Mouse (Mus musculus): Measurements from ENCODE around the gene Nlgn1.
"Not testable (repeated sequence)": the region's sequence is repeated elsewhere in the genome, so short reads cannot be mapped to it uniquely, and the experiment has no call there.

The Nlgn1 gene

GRCm38 (mm10) chr3:25645895-25646691 lies 686.2 kb downstream of the Nlgn1 start:
- no peak for DNase-seq (ENCODE audit: low spot score)

GRCm38 (mm10) chr3:25629198-25629597 lies 703.1 kb downstream of the Nlgn1 start:
- no peak for DNase-seq (ENCODE audit: low spot score)

- DNase-seq (ENCODE audit: low spot score) = no peak
Measured at GRCm38 (mm10) chr3:25606597-25606996, 725.7 kb downstream of the Nlgn1 start.

- DNase-seq (ENCODE audit: low spot score) = no peak
Measured at GRCm38 (mm10) chr3:25597513-25597912, 734.7 kb downstream of the Nlgn1 start.

GRCm38 (mm10) chr3:25575526-25575925 lies 756.7 kb downstream of the Nlgn1 start:
- no peak for DNase-seq (ENCODE audit: low spot score)

GRCm38 (mm10) chr3:25574840-25575239 lies 757.4 kb downstream of the Nlgn1 start:
- no peak for DNase-seq (ENCODE audit: low spot score)

- not testable (repeated sequence) for DNase-seq (ENCODE audit: low spot score)
Measured at GRCm38 (mm10) chr3:25558513-25558912, 773.7 kb downstream of the Nlgn1 start.

GRCm38 (mm10) chr3:25549097-25549496 lies 783.2 kb downstream of the Nlgn1 start:
- not testable (repeated sequence) for DNase-seq (ENCODE audit: low spot score)

GRCm38 (mm10) chr3:25524236-25524635 lies 808.0 kb downstream of the Nlgn1 start:
- DNase-seq (ENCODE audit: low spot score) = not testable (repeated sequence)

- DNase-seq (ENCODE audit: low spot score) = no peak
Measured at GRCm38 (mm10) chr3:25463051-25463450, 869.2 kb downstream of the Nlgn1 start.

GRCm38 (mm10) chr3:25456250-25456860 lies 875.9 kb downstream of the Nlgn1 start:
- no peak for DNase-seq (ENCODE audit: low spot score)

GRCm38 (mm10) chr3:25452314-25452713 lies 879.9 kb downstream of the Nlgn1 start:
- DNase-seq (ENCODE audit: low spot score) = no peak

- DNase-seq (ENCODE audit: low spot score) = no peak
Measured at GRCm38 (mm10) chr3:25450471-25450870, 881.8 kb downstream of the Nlgn1 start.

- no peak for DNase-seq (ENCODE audit: low spot score)
Measured at GRCm38 (mm10) chr3:25449356-25449755, 882.9 kb downstream of the Nlgn1 start.

- no peak for DNase-seq (ENCODE audit: low spot score)
Measured at GRCm38 (mm10) chr3:25447181-25447580, 885.1 kb downstream of the Nlgn1 start.

GRCm38 (mm10) chr3:25443657-25444056 lies 888.6 kb downstream of the Nlgn1 start:
- no peak for DNase-seq (ENCODE audit: low spot score)

- DNase-seq (ENCODE audit: low spot score) = no peak
Measured at GRCm38 (mm10) chr3:25442617-25443016, 889.6 kb downstream of the Nlgn1 start.

GRCm38 (mm10) chr3:25426931-25427330 lies 905.3 kb downstream of the Nlgn1 start:
- DNase-seq (ENCODE audit: low spot score) = no peak

GRCm38 (mm10) chr3:25412003-25412402 lies 920.3 kb downstream of the Nlgn1 start:
- no peak for DNase-seq (ENCODE audit: low spot score)

All from MN1 (cell line).